Mouse (Mus musculus) naive thymus-derived CD4-positive, alpha-beta T cell, adult 5 months (primary cell): Measurements from ENCODE around the gene Tmem201. TPM values are rescaled to one million over a fixed set of nuclear protein-coding genes. Genes with fewer than 3 reads are reported as not detected.

Experiments
- polyA plus RNA-seq: library from polyadenylated mRNA; unstranded; fragments of 100-300 nt; shearing (Covaris generic); gene quantifications from one replicate; pipeline ENCODE4 v1.2.1, GENCODE M21; 2017

Gene Tmem201
- polyA plus RNA-seq = 27.0 TPM

GRCm38 (mm10) chr4:149737383-149738324 lies at the start of gene Tmem201:
Gene Tmem201 (minus strand): TSS chr4:149738044.

GRCm38 (mm10) chr4:149774094-149774470 lies 36.2 kb upstream of the Tmem201 start, which contains the start of gene Slc25a33:
Gene Slc25a33 (minus strand): TSS chr4:149774277.

DNA sequence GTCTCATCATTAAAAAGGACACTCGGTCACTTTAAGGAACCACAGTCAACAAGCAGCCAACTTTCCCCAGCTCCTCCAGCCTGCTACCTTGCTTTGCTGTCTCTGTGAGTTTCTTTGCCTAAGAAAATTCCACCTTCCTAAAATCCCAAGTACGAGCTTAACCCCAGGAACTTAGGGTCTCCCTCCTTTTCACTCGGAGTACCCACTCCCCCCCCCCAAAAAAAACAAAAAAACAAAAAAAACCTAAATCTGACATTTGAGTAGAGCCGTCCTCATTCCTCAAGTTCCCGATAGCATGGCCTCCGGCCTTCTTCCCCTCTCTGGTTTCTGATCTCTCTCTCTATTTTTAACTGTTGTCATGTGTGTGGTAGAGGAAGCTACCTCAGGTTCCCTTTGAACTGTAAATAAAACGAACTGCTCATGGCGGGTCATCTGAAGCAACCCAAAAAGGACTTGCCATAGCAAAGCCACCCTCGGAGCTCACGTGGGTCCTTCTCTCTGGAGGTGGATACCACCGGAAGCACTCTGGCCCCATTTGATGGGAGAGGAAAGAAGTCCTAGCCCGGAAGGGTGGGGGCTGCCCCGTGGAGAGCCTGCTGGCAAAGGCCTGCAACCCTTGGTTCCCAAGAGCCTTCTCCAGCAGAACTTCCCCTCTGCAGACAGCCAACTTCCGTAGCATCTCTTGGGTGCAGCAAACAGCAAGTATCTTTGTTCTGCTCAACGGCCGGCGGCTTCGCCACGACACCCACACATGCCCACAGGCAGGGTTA lies 35.4 kb downstream of the Tmem201 start, which contains the start of gene Pik3cd:
Pik3cd (minus strand) TSS at position 362 of the 770 bp plus-strand sequence.

Other genes with a start within 250 kb of the Tmem201 start
- 0.63 TPM for gene Ctnnbip1, start 219.8 kb downstream of the Tmem201 start, polyA plus RNA-seq
- gene Clstn1, start 151.6 kb downstream of the Tmem201 start, polyA plus RNA-seq = 7.3 TPM
- gene Pik3cd, start 35.5 kb downstream of the Tmem201 start, polyA plus RNA-seq = 398 TPM
- gene Slc25a33, start 36.2 kb upstream of the Tmem201 start, polyA plus RNA-seq = 7.2 TPM
- gene Spsb1, start 217.0 kb upstream of the Tmem201 start, polyA plus RNA-seq = 47.8 TPM